Mouse (Mus musculus) lung, adult 2 months (tissue): Measurements from ENCODE around the gene Cdkn1c. TPM values are rescaled to one million over a fixed set of nuclear protein-coding genes. Genes with fewer than 3 reads are reported as not detected.

Experiments used
- DNase-seq: peaks from one replicate; pipeline ENCODE4 v3.0.0; 2022
- H3K4me1 ChIP-seq: fragments of 200-500 bp; 2 replicates; pipeline ENCODE4 v1.6.1; 2011; ENCODE audit warnings: low read length; ENCODE audit not compliant: control insufficient read depth, insufficient read depth
- H3K4me3 ChIP-seq: fragments of 200-500 bp; replicated peaks from 2 replicates; pipeline ENCODE3; 2011; ENCODE audit warnings: low read depth, mild to moderate bottlenecking, control low read depth, low read length; ENCODE audit errors: extremely low read depth
- CTCF ChIP-seq: fragments of 200-500 bp; IDR thresholded peaks from 2 replicates; pipeline ENCODE4 v1.5.1; 2011; ENCODE audit warnings: mild to moderate bottlenecking, low read length, control low read depth; ENCODE audit not compliant: insufficient read depth
- POLR2A ChIP-seq: fragments of 200-500 bp; IDR thresholded peaks from 2 replicates; pipeline ENCODE4 v1.6.1; 2011; ENCODE audit warnings: low read depth, mild to moderate bottlenecking, control low read depth, low read length, borderline replicate concordance; ENCODE audit errors: extremely low read depth
- WGBS: fragments of 180-500 bp; shearing (Covaris S2); methylation state at CpG from one replicate; pipeline ENCODE4 v1.1.7; 2018; 5-methylcytosine and 5-hydroxymethylcytosine counted together
- polyA plus RNA-seq: library from polyadenylated mRNA; depleted of rRNA; stranded (reverse); fragments of >200 nt; gene quantifications from 2 replicates; pipeline ENCODE4 v1.2.3, GENCODE M21; 2012

Gene Cdkn1c
- polyA plus RNA-seq, 1 experiment = 31.6 TPM

DNA sequence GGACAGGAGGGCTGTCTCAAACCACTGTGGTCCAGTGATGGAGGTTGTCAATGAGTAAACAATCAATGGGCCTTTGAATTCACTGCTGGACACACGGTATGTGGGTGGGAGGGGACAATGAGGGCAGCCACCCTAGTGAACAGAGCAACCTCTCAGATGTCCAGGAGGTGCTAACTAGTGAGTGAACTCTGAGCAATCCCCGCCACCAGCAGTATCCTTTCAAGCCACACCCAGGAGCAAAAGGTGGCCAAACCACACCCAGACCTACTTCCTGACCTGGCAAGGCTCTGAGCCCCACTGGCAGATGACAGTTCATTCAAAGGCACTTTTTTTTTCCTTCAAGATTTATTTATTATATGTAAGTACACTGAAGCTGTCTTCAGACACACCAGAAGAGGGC is 40.1 kb upstream of the Cdkn1c start:
- TF ChIP-seq CTCF (no peak), POLR2A (no peak)
- Histone ChIP-seq H3K4me1 (peaks cover 9% of the 10 kb centered on the region), H3K4me3 (no peak overlapping the region)
- DNase-seq = peak; percentile 12
- WGBS = 37% methylated on average over 2 of the region's 2 CpGs

- Histone ChIP-seq H3K4me3 (no peak overlapping the region), H3K4me1 (peaks cover 9% of the 10 kb centered on the region)
- no peak for TF ChIP-seq POLR2A
- TF ChIP-seq CTCF = no peak
- 97% methylated on average over 4 of the region's 4 CpGs for WGBS
- DNase-seq = no peak
Measured at GRCm38 (mm10) chr7:143498584-143498983, 37.7 kb upstream of the Cdkn1c start.

GRCm38 (mm10) chr7:143495104-143495961 is 34.5 kb upstream of the Cdkn1c start:
- 64% methylated on average over 8 of the region's 8 CpGs for WGBS
- Histone ChIP-seq H3K4me1 (no peaks in the 10 kb centered on the region), H3K4me3 (no peak overlapping the region)
- DNase-seq = no peak
- TF ChIP-seq POLR2A (no peak), CTCF (no peak)

- no peak for DNase-seq
- TF ChIP-seq POLR2A = no peak
- TF ChIP-seq CTCF = no peak
- 67% methylated on average over 6 of the region's 6 CpGs for WGBS
- no peaks in the 10 kb centered on the region for H3K4me1 ChIP-seq
- no peak overlapping the region for H3K4me3 ChIP-seq
Measured at GRCm38 (mm10) chr7:143493616-143494126, 32.8 kb upstream of the Cdkn1c start.

GRCm38 (mm10) chr7:143489735-143490134 is 28.9 kb upstream of the Cdkn1c start:
- TF ChIP-seq CTCF (no peak), POLR2A (no peak)
- Histone ChIP-seq H3K4me3 (no peak overlapping the region), H3K4me1 (no peaks in the 10 kb centered on the region)
- 84% methylated on average over 6 of the region's 6 CpGs for WGBS
- no peak for DNase-seq

- no peak for TF ChIP-seq POLR2A
- no peak for TF ChIP-seq CTCF
- no peak overlapping the region for H3K4me3 ChIP-seq
- 14% methylated on average over 6 of the region's 6 CpGs for WGBS
- H3K4me1 ChIP-seq = no peaks in the 10 kb centered on the region
- no peak for DNase-seq
Measured at GRCm38 (mm10) chr7:143482541-143482940, 21.7 kb upstream of the Cdkn1c start.

DNA sequence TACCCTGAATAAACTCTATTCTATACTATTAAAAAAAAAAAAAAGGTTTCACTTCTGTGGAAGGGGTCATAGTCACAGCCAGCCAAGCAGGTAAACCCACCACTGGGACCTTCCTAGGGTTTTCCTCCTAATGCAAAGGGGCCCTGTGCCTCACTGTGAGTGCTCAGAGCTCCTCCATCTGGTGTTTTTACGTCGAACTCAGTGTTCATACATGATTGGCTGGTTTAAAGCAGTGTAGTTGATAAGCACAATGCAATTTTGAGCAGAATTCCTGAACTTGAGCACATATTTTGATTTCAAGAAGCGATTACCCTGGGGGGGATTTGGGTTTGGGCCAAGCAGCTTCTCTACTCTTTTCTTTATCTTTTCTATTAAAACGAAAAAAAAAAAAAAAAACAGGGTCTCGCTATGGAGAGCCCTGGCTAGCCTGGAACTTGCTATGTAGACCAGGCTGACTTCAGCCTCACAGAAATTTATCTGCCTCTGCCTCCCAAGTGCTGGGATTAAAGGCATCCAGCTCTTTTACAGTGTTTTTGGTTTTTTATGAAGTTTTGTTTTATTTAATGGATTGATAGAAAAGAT is 21.0 kb upstream of the Cdkn1c start:
- no peak for DNase-seq
- Histone ChIP-seq H3K4me1 (no peaks in the 10 kb centered on the region), H3K4me3 (no peak overlapping the region)
- TF ChIP-seq POLR2A (no peak), CTCF (no peak)
- WGBS = 53% methylated on average over 5 of the region's 5 CpGs

GRCm38 (mm10) chr7:143480498-143480897 is 19.6 kb upstream of the Cdkn1c start:
- DNase-seq = peak; percentile 74
- WGBS = 27% methylated on average over 13 of the region's 13 CpGs
- H3K4me3 ChIP-seq = no peak overlapping the region
- no peak for TF ChIP-seq POLR2A
- peak; percentile 54 for TF ChIP-seq CTCF
- no peaks in the 10 kb centered on the region for H3K4me1 ChIP-seq

- Histone ChIP-seq H3K4me3 (no peak overlapping the region), H3K4me1 (peaks cover 2% of the 10 kb centered on the region; the same call in 1 of the 2 replicates)
- 88% methylated on average over 5 of the region's 5 CpGs for WGBS
- no peak for DNase-seq
- TF ChIP-seq CTCF (no peak), POLR2A (no peak)
Measured at GRCm38 (mm10) chr7:143477800-143478199, 16.9 kb upstream of the Cdkn1c start.
